Mouse (Mus musculus) embryonic facial prominence, embryonic 14.5 days (tissue): ENCODE data around the gene Calcr. TPM values are rescaled to one million over a fixed set of nuclear protein-coding genes. Genes with fewer than 3 reads are reported as not detected.
"Not testable (repeated sequence)": the region's sequence is repeated elsewhere in the genome, so short reads cannot be mapped to it uniquely, and the experiment has no call there.

ENCODE experiments used
- ATAC-seq: fragments of 200-750 bp; cut with Nextera tagmentation; 2 replicates; pipeline ENCODE4 v1.8.0; 2017; ENCODE audit warnings: low read depth, moderate number of reproducible peaks, moderate TSS enrichment
- DNase-seq: peaks from one replicate; pipeline ENCODE4 v3.0.0-alpha.2; 2015; ENCODE audit warnings: low spot score
- H3K27ac ChIP-seq: fragments of 300-500 bp; sonication (generic); replicated peaks from 2 replicates; pipeline ENCODE4 v1.5.1; 2014; ENCODE audit warnings: low read depth, mild to moderate bottlenecking, low read length, moderate library complexity
- H3K27me3 ChIP-seq: fragments of 300-500 bp; sonication (generic); replicated peaks from 2 replicates; pipeline ENCODE4 v1.6.1; 2014; ENCODE audit warnings: low read length; ENCODE audit not compliant: control insufficient read depth, insufficient read depth
- H3K36me3 ChIP-seq: fragments of 300-500 bp; sonication (generic); 2 replicates; pipeline ENCODE4 v1.6.1; 2014; ENCODE audit warnings: low read length, mixed read lengths; ENCODE audit not compliant: control insufficient read depth, insufficient read depth
- H3K4me1 ChIP-seq: fragments of 300-500 bp; sonication (generic); 2 replicates; pipeline ENCODE4 v1.6.1; 2014; ENCODE audit warnings: antibody characterized with exemption, low read length; ENCODE audit not compliant: control insufficient read depth, insufficient read depth
- H3K4me2 ChIP-seq: fragments of 300-500 bp; sonication (generic); 2 replicates; pipeline ENCODE4 v1.6.1; 2014; ENCODE audit warnings: low read depth, mild to moderate bottlenecking, low read length, moderate library complexity, mixed read lengths
- H3K4me3 ChIP-seq: fragments of 300-500 bp; sonication (generic); 2 replicates; pipeline ENCODE4 v1.5.1; 2014; ENCODE audit warnings: low read depth, mild to moderate bottlenecking, low read length
- H3K9ac ChIP-seq: fragments of 300-500 bp; sonication (generic); 2 replicates; pipeline ENCODE4 v1.6.1; 2014; ENCODE audit warnings: low read depth, mild to moderate bottlenecking, low read length, moderate library complexity, mixed read lengths
- H3K9me3 ChIP-seq: fragments of 300-500 bp; sonication (generic); 2 replicates; pipeline ENCODE4 v1.6.1; 2016; ENCODE audit warnings: low read length; ENCODE audit not compliant: control insufficient read depth
- WGBS: fragments of 180-500 bp; shearing (Covaris S2); extraction: QIAGEN DNeasy Blood & Tissue Kit; methylation state at CpG from one replicate; pipeline ENCODE4 v1.1.7; 2014; 5-methylcytosine and 5-hydroxymethylcytosine counted together
- polyA plus RNA-seq: library from polyadenylated mRNA; unstranded; fragments of >200 nt; fragmentation: Nextera tagmentation; extraction: Ambion mirVana; gene quantifications from 2 replicates; pipeline ENCODE4 v1.2.1, GENCODE M21; 2014

Gene Calcr
- polyA plus RNA-seq, 1 experiment from 2014 or later, result 0.81 TPM

DNA sequence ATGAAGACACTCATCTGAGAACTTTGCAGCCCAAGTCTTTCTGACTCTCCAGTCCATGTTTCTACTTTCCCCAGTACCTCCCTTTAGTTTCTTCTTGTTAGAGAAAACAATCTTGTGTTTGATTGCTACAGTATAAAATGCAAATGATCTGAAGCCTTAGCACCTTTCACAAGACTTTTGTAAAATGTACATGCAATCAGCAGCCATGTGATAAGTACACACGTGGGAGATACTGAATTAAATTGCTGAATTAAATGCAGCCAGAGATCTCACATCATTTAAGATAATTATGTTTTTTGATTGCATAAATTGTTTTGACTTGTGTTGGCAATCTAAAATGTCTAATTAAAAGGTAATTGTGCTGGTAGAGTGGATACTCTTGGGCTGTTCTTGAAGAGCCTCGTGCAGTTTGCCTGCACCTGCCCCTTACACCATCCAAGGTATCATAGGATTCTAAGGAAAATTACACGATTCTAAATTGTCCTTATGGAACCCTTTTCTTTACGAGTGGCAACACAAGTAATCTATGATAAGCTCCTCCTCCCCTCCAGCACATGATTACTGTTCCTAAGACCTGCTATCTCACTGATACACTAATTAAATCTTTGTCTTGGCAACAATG lies 34.2 kb downstream of the Calcr start:
- 71% methylated on average over 4 of the region's 4 CpGs for WGBS
- no peak overlapping the region for H3K9ac ChIP-seq
- H3K27ac ChIP-seq, result no peak overlapping the region
- H3K4me3 ChIP-seq, result no peak overlapping the region
- H3K9me3 ChIP-seq, result no peaks in the 10 kb centered on the region
- H3K27me3 ChIP-seq, result no peaks in the 10 kb centered on the region
- no peak for ATAC-seq
- H3K4me1 ChIP-seq, result no peaks in the 10 kb centered on the region
- H3K4me2 ChIP-seq, result no peak overlapping the region
- no peak for DNase-seq
- no peaks in the 10 kb centered on the region for H3K36me3 ChIP-seq

GRCm38 (mm10) chr6:3688087-3688642 lies 76.3 kb downstream of the Calcr start:
- Histone ChIP-seq H3K36me3 (no peaks in the 10 kb centered on the region), H3K4me1 (no peaks in the 10 kb centered on the region), H3K4me3 (no peak overlapping the region), H3K27me3 (no peaks in the 10 kb centered on the region), H3K4me2 (no peak overlapping the region), H3K27ac (no peak overlapping the region), H3K9ac (no peak overlapping the region), H3K9me3 (no peaks in the 10 kb centered on the region)
- no peak for ATAC-seq
- DNase-seq, result no peak
- WGBS, result 63% methylated on average over 7 of the region's 7 CpGs

DNA sequence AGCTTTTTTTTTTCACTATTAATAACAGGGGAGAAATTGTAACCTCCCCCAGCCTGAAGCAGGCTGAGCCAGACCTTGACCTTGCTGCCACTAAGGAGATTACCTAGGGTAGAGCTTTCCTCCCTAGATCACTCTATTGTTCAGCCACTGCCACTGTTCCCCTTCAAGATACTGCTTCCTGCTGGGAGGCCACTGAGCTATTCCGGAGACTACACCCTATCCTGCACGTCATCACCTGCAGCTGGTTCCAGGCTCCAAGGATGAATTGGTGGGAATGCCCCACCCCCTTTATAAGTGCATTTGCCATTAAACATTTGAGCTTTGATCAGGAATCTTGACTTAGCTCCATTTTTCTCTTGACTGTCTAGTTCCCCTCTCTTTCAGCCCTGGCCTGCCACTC lies 86.2 kb downstream of the Calcr start:
- H3K27ac ChIP-seq, H3K9ac ChIP-seq, H3K36me3 ChIP-seq, H3K27me3 ChIP-seq, H3K9me3 ChIP-seq, DNase-seq, H3K4me1 ChIP-seq, ATAC-seq, H3K4me2 ChIP-seq, H3K4me3 ChIP-seq: not testable (repeated sequence)
- 41% methylated on average over 2 of the region's 2 CpGs for WGBS

GRCm38 (mm10) chr6:3677806-3678205 lies 86.7 kb downstream of the Calcr start:
- Histone ChIP-seq H3K4me1 (no peaks in the 10 kb centered on the region), H3K4me3 (no peak overlapping the region), H3K27me3 (no peaks in the 10 kb centered on the region), H3K4me2 (no peak overlapping the region), H3K27ac (no peak overlapping the region), H3K36me3 (no peaks in the 10 kb centered on the region), H3K9me3 (no peaks in the 10 kb centered on the region), H3K9ac (no peak overlapping the region)
- no peak for ATAC-seq
- no peak for DNase-seq
- WGBS, result 61% methylated on average over 2 of the region's 2 CpGs

- H3K4me2 ChIP-seq, H3K4me1 ChIP-seq, H3K36me3 ChIP-seq, H3K9me3 ChIP-seq, ATAC-seq, DNase-seq, H3K9ac ChIP-seq, H3K27ac ChIP-seq, H3K27me3 ChIP-seq, H3K4me3 ChIP-seq: not testable (repeated sequence)
- 93% methylated on average over 4 of the region's 4 CpGs for WGBS
Observed at GRCm38 (mm10) chr6:3671941-3672340, 92.6 kb downstream of the Calcr start.

GRCm38 (mm10) chr6:3664147-3664716 lies 100.3 kb downstream of the Calcr start:
- Histone ChIP-seq H3K4me2 (no peak overlapping the region), H3K27me3 (no peaks in the 10 kb centered on the region), H3K9me3 (no peaks in the 10 kb centered on the region), H3K27ac (no peak overlapping the region), H3K4me1 (no peaks in the 10 kb centered on the region), H3K36me3 (no peaks in the 10 kb centered on the region), H3K4me3 (no peak overlapping the region), H3K9ac (no peak overlapping the region)
- DNase-seq, result no peak
- WGBS, result 78% methylated on average over 10 of the region's 10 CpGs
- no peak for ATAC-seq

DNA sequence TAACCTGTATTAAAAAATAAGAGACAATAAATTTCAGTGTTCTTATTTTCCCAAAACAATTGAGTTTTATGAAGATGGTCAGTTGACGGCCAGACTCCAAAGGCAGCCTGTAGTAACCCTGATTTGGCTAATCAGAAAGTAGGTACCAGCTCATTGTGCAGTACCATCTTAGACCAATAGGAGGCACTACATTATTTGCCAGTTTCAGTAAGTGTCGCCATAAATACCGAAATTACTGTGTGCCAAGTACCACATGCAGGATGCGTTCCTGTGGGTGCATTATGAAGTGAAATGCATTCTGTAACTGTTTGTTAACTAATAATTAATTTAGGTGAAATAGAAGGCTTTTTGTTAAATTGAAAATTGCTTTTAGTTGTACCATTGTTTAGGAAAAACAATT lies 106.1 kb downstream of the Calcr start:
- no peak overlapping the region for H3K4me2 ChIP-seq
- H3K4me1 ChIP-seq, result no peaks in the 10 kb centered on the region
- H3K9ac ChIP-seq, result no peak overlapping the region
- no peaks in the 10 kb centered on the region for H3K9me3 ChIP-seq
- 92% methylated on average over 4 of the region's 4 CpGs for whole genome bisulfite sequencing
- no peak overlapping the region for H3K27ac ChIP-seq
- no peak overlapping the region for H3K4me3 ChIP-seq
- DNase-seq (no peak), ATAC-seq (no peak)
- no peaks in the 10 kb centered on the region for H3K36me3 ChIP-seq
- no peaks in the 10 kb centered on the region for H3K27me3 ChIP-seq
